Mouse (Mus musculus) v-Abl transformed pro-B cells (cell line): Measurements from ENCODE around the gene Pdyn.

Experiments
- in situ Hi-C, 2 experiments: fragments of 400-800 bp; cut with MboI; formaldehyde crosslinking; loops; one replicate each; pipeline ENCODE4 v1.15.1; 2025; ENCODE audit not compliant: unreplicated experiment in 2 of 2

The Pdyn gene

DNA sequence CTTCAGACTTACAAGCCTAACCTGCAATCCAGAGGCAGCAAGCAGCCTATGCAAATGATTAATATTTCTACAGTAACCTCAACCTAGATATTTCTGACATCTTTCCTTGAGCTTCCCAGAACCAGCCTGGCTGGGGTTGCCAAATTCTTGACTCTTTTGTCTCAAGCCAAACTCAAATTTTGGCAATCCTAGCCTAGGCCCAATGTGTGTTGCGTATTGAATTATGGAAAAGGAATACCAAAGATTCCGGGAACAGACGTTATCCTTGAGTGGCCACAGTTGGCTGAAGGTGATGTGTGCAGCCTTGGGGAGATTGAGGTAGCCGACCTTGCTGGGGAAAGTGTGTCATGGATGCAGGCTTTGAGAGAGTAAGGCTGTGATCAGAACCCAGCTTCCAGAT is 40.8 kb downstream of the Pdyn start:
- in situ Hi-C loops, result loop anchor here in 1 of 2 experiments (25.0 kb wide), 1 partner anchor 704 kb away; no protein-coding TSS in a partner anchor

DNA sequence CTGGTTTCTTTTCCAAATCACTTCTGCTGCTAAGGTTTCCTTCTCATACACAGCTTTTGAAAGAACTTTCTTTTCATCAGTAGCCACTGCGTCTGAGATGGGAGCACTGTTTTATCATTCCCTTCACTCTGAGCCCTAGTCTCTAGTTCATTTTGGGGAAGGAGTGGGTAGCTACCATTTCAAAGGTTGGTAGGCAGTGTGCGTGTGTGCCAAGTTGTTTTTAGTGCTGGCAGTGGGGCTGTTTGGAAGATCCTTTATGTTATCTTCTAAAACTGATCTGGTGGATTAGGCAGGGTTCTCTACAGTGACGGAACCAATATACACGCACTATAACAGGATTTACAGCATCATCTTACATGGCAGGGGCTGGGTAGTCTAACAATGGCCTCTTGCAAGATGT is 44.6 kb downstream of the Pdyn start:
- in situ Hi-C loops, result loop anchor here in 1 of 2 experiments (25.0 kb wide), 1 partner anchor 707 kb away; no protein-coding TSS in a partner anchor

DNA sequence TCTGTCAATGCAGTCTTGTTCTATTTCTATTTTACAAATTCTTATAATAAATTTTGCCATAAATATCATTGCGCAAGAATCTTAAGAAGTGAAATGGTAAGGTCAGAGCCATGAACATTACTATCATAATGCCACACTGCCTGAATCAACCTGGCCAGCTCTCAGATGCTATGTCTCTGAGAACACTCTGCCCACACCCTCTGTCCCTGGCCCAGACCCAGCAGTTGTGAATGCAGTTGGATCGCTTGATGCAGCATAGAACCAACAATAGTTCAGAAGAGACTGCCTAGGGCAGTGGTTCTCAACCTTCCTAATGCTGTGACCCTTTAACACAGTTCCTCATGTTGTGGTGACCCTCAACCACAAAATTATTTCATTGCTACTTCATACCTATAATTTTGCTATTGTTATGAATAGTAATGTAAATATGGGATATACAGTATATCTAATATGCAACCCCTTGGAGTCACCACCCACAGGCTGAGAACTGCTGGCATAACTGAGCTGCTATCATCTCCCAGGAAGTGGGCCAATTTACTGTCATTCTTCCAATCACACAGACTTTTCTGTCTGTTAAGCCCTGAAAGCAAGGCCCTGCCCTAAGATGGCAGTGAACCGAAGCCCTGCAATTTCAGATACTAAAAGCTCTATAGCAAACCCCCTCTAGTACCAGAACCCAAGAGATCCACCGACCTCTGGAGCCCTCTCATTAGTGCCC is 45.3 kb downstream of the Pdyn start:
- in situ Hi-C loops, result loop anchor here in 1 of 2 experiments (25.0 kb wide), 1 partner anchor 708 kb away; no protein-coding TSS in a partner anchor

DNA sequence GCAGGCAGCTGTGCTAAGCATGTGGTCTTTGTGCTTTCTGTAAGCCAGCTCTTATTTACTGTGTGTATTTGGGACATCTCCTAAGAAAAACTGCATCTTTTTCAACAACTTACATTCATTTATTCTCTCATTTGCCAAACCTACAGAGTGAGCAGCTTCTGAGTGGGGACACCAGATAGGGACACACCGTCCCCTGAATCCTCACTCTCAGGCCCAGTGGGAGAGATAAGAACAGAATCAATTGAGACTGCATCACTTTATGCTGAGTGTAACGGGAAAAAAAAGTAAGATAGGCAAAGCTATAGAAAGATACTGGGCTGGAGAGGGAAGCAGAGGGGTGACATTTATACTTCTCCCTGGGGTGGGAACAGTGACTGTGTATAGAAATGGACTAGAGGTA is 46.0 kb downstream of the Pdyn start:
- in situ Hi-C loops, result loop anchor here in 1 of 2 experiments (25.0 kb wide), 1 partner anchor 709 kb away; no protein-coding TSS in a partner anchor

DNA sequence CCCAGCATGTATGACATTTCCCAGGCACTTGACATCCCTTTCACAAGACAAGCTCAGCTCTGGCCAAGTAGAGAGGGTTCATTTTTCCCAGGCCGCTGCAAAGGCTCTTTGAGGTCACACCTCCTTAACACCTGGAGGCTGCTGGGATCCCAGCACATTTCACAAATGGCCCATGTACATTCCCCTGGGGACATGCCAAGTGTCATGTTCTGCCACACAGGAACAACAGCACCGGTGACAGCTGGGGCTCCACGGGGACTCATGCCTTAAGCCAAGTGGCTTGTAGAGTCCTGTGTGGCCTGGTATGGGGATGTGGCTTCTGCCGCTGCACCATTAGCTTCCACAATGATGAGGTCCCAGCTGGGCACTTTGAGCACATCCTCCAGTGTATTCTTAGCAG is 47.0 kb downstream of the Pdyn start:
- in situ Hi-C loops, result loop anchor here in 1 of 2 experiments (25.0 kb wide), 1 partner anchor 710 kb away; no protein-coding TSS in a partner anchor
